Mouse (Mus musculus): ENCODE measurements at regions not wholly inside any gene's neighbourhood (a gene's known extent, or its start where the extent isn't known, plus 50 kb on each side); places are given as distances from the start of the nearest gene placed in this dataset.

GRCm38 (mm10) chr14:72942571-72942970 is 106.3 kb downstream of the Cysltr2 start:
- H3K27ac ChIP-seq (ENCODE audit: insufficient read depth, low read depth, low read length), result no peak overlapping the region
- TF ChIP-seq POLR2A (IDR thresholded peaks at IDR 0.05; ENCODE audit: borderline replicate concordance, low read depth, low read length), result no peak
- TF ChIP-seq CTCF (IDR thresholded peaks at IDR 0.05; ENCODE audit: low read depth, low read length), result no peak
- H3K4me1 ChIP-seq (ENCODE audit: control insufficient read depth, insufficient read depth, low read length), result peaks cover 15% of the 10 kb centered on the region
- H3K4me3 ChIP-seq (ENCODE audit: insufficient read depth, low read length), result no peak overlapping the region

GRCm38 (mm10) chr14:72939067-72939393 is 109.9 kb downstream of the Cysltr2 start:
- TF ChIP-seq POLR2A (IDR thresholded peaks at IDR 0.05; ENCODE audit: borderline replicate concordance, low read depth, low read length), result no peak
- no peak for TF ChIP-seq CTCF (IDR thresholded peaks at IDR 0.05; ENCODE audit: low read depth, low read length)
- Histone ChIP-seq H3K4me1 (ENCODE audit: control insufficient read depth, insufficient read depth, low read length) (peaks cover 28% of the 10 kb centered on the region), H3K4me3 (ENCODE audit: insufficient read depth, low read length) (no peak overlapping the region), H3K27ac (ENCODE audit: insufficient read depth, low read depth, low read length) (peak overlapping the region; percentile 40; the same call in 1 of the 2 replicates)

GRCm38 (mm10) chr14:72938382-72939066 is 110.4 kb downstream of the Cysltr2 start:
- Histone ChIP-seq H3K27ac (ENCODE audit: insufficient read depth, low read depth, low read length) (peak overlapping the region; percentile 40; the same call in 1 of the 2 replicates), H3K4me3 (ENCODE audit: insufficient read depth, low read length) (no peak overlapping the region), H3K4me1 (ENCODE audit: control insufficient read depth, insufficient read depth, low read length) (peaks cover 29% of the 10 kb centered on the region)
- TF ChIP-seq POLR2A (IDR thresholded peaks at IDR 0.05; ENCODE audit: borderline replicate concordance, low read depth, low read length) (no peak), CTCF (IDR thresholded peaks at IDR 0.05; ENCODE audit: low read depth, low read length) (no peak)

GRCm38 (mm10) chr14:72933598-72933997 is 115.3 kb downstream of the Cysltr2 start:
- Histone ChIP-seq H3K4me1 (ENCODE audit: control insufficient read depth, insufficient read depth, low read length) (peaks cover 21% of the 10 kb centered on the region), H3K27ac (ENCODE audit: insufficient read depth, low read depth, low read length) (peak overlapping the region; percentile 57), H3K4me3 (ENCODE audit: insufficient read depth, low read length) (no peak overlapping the region)
- TF ChIP-seq POLR2A (IDR thresholded peaks at IDR 0.05; ENCODE audit: borderline replicate concordance, low read depth, low read length) (no peak), CTCF (IDR thresholded peaks at IDR 0.05; ENCODE audit: low read depth, low read length) (no peak)

GRCm38 (mm10) chr14:72932296-72932695 is 116.6 kb downstream of the Cysltr2 start:
- no peak for TF ChIP-seq POLR2A (IDR thresholded peaks at IDR 0.05; ENCODE audit: borderline replicate concordance, low read depth, low read length)
- TF ChIP-seq CTCF (IDR thresholded peaks at IDR 0.05; ENCODE audit: low read depth, low read length), result no peak
- no peak overlapping the region for H3K4me3 ChIP-seq (ENCODE audit: insufficient read depth, low read length)
- peaks cover 18% of the 10 kb centered on the region for H3K4me1 ChIP-seq (ENCODE audit: control insufficient read depth, insufficient read depth, low read length)
- no peak overlapping the region for H3K27ac ChIP-seq (ENCODE audit: insufficient read depth, low read depth, low read length)

GRCm38 (mm10) chr14:72901171-72901926 is 147.6 kb downstream of the Cysltr2 start:
- no peak overlapping the region for H3K27ac ChIP-seq (ENCODE audit: insufficient read depth, low read depth, low read length)
- TF ChIP-seq POLR2A (IDR thresholded peaks at IDR 0.05; ENCODE audit: borderline replicate concordance, low read depth, low read length), result no peak
- TF ChIP-seq CTCF (IDR thresholded peaks at IDR 0.05; ENCODE audit: low read depth, low read length), result no peak
- no peaks in the 10 kb centered on the region for H3K4me1 ChIP-seq (ENCODE audit: control insufficient read depth, insufficient read depth, low read length)
- H3K4me3 ChIP-seq (ENCODE audit: insufficient read depth, low read length), result no peak overlapping the region

GRCm38 (mm10) chr14:72899630-72900029 is 149.3 kb downstream of the Cysltr2 start:
- TF ChIP-seq CTCF (IDR thresholded peaks at IDR 0.05; ENCODE audit: low read depth, low read length) (no peak), POLR2A (IDR thresholded peaks at IDR 0.05; ENCODE audit: borderline replicate concordance, low read depth, low read length) (no peak)
- H3K27ac ChIP-seq (ENCODE audit: insufficient read depth, low read depth, low read length), result no peak overlapping the region
- H3K4me3 ChIP-seq (ENCODE audit: insufficient read depth, low read length), result no peak overlapping the region
- H3K4me1 ChIP-seq (ENCODE audit: control insufficient read depth, insufficient read depth, low read length), result no peaks in the 10 kb centered on the region

- TF ChIP-seq POLR2A (IDR thresholded peaks at IDR 0.05; ENCODE audit: borderline replicate concordance, low read depth, low read length) (no peak), CTCF (IDR thresholded peaks at IDR 0.05; ENCODE audit: low read depth, low read length) (no peak)
- no peak overlapping the region for H3K4me3 ChIP-seq (ENCODE audit: insufficient read depth, low read length)
- no peak overlapping the region for H3K27ac ChIP-seq (ENCODE audit: insufficient read depth, low read depth, low read length)
- H3K4me1 ChIP-seq (ENCODE audit: control insufficient read depth, insufficient read depth, low read length), result peaks cover 6% of the 10 kb centered on the region
Measured at GRCm38 (mm10) chr14:72892316-72892715, 156.6 kb downstream of the Cysltr2 start.

GRCm38 (mm10) chr14:72889663-72890062 is 159.3 kb downstream of the Cysltr2 start:
- TF ChIP-seq CTCF (IDR thresholded peaks at IDR 0.05; ENCODE audit: low read depth, low read length) (no peak), POLR2A (IDR thresholded peaks at IDR 0.05; ENCODE audit: borderline replicate concordance, low read depth, low read length) (no peak)
- H3K27ac ChIP-seq (ENCODE audit: insufficient read depth, low read depth, low read length), result no peak overlapping the region

GRCm38 (mm10) chr14:72887470-72888071 is 161.3 kb downstream of the Cysltr2 start:
- Histone ChIP-seq H3K4me3 (ENCODE audit: insufficient read depth, low read length) (no peak overlapping the region), H3K4me1 (ENCODE audit: control insufficient read depth, insufficient read depth, low read length) (peaks cover 6% of the 10 kb centered on the region), H3K27ac (ENCODE audit: insufficient read depth, low read depth, low read length) (no peak overlapping the region)
- TF ChIP-seq POLR2A (IDR thresholded peaks at IDR 0.05; ENCODE audit: borderline replicate concordance, low read depth, low read length) (no peak), CTCF (IDR thresholded peaks at IDR 0.05; ENCODE audit: low read depth, low read length) (no peak)

More at GRCm38 (mm10) chr14:72889663-72890062, 159.3 kb downstream of the Cysltr2 start:
- Histone ChIP-seq H3K4me3 (ENCODE audit: insufficient read depth, low read length) (no peak overlapping the region), H3K4me1 (ENCODE audit: control insufficient read depth, insufficient read depth, low read length) (peaks cover 6% of the 10 kb centered on the region)

All from bone marrow macrophage, adult 2 months (primary cell).